Mouse (Mus musculus) limb, embryonic 12.5 days (tissue): Measurements from ENCODE around the gene Nnmt. TPM values are rescaled to one million over a fixed set of nuclear protein-coding genes. Genes with fewer than 3 reads are reported as not detected.

Source experiments
- ATAC-seq: fragments of 200-750 bp; cut with Nextera tagmentation; 2 replicates; pipeline ENCODE4 v1.8.0; 2017; ENCODE audit warnings: low read depth, moderate TSS enrichment; ENCODE audit not compliant: insufficient number of reproducible peaks, insufficient read depth, low FRiP score, low TSS enrichment
- H3K27ac ChIP-seq: fragments of 300-500 bp; sonication (generic); 2 replicates; pipeline ENCODE4 v1.5.1; 2016; ENCODE audit warnings: mild to moderate bottlenecking, moderate library complexity
- H3K27me3 ChIP-seq: fragments of 300-500 bp; sonication (generic); 2 replicates; pipeline ENCODE4 v1.6.1; 2016; ENCODE audit warnings: mild to moderate bottlenecking, moderate library complexity
- H3K36me3 ChIP-seq: fragments of 300-500 bp; sonication (generic); 2 replicates; pipeline ENCODE4 v1.6.1; 2016; ENCODE audit warnings: mild to moderate bottlenecking, moderate library complexity
- H3K4me1 ChIP-seq: fragments of 300-500 bp; sonication (generic); replicated peaks from 2 replicates; pipeline ENCODE4 v1.6.1; 2016
- H3K4me2 ChIP-seq: fragments of 300-500 bp; sonication (generic); 2 replicates; pipeline ENCODE4 v1.6.1; 2016; ENCODE audit warnings: mild to moderate bottlenecking, moderate library complexity
- H3K4me3 ChIP-seq: fragments of 300-500 bp; sonication (generic); replicated peaks from 2 replicates; pipeline ENCODE4 v1.5.1; 2016; ENCODE audit warnings: mild to moderate bottlenecking
- H3K9ac ChIP-seq: fragments of 300-500 bp; sonication (generic); replicated peaks from 2 replicates; pipeline ENCODE4 v1.6.1; 2016; ENCODE audit warnings: mild to moderate bottlenecking, moderate library complexity
- H3K9me3 ChIP-seq: fragments of 300-500 bp; sonication (generic); 2 replicates; pipeline ENCODE4 v1.6.1; 2016; ENCODE audit warnings: mild to moderate bottlenecking, moderate library complexity
- WGBS: fragments of 180-500 bp; shearing (Covaris S2); methylation state at CpG from one replicate; pipeline ENCODE4 v1.1.7; 2016; 5-methylcytosine and 5-hydroxymethylcytosine counted together
- polyA plus RNA-seq: library from polyadenylated mRNA; unstranded; fragments of >200 nt; fragmentation: Nextera tagmentation; extraction: Ambion mirVana; gene quantifications from 2 replicates; pipeline ENCODE4 v1.2.1, GENCODE M21; 2016

The Nnmt gene
- polyA plus RNA-seq, 1 experiment from 2014 or later, result 2.0 TPM

GRCm38 (mm10) chr9:48549056-48549455 lies 55.9 kb downstream of the Nnmt start:
- Histone ChIP-seq H3K4me1 (no peaks in the 10 kb centered on the region), H3K4me2 (no peak overlapping the region), H3K36me3 (no peaks in the 10 kb centered on the region), H3K27ac (no peak overlapping the region), H3K9me3 (no peaks in the 10 kb centered on the region), H3K4me3 (no peak overlapping the region), H3K27me3 (no peaks in the 10 kb centered on the region), H3K9ac (no peak overlapping the region)
- 79% methylated on average over 2 of the region's 2 CpGs for WGBS
- ATAC-seq, result no peak

GRCm38 (mm10) chr9:48547233-48547632 lies 57.7 kb downstream of the Nnmt start:
- H3K36me3 ChIP-seq, result no peaks in the 10 kb centered on the region
- no peak overlapping the region for H3K27ac ChIP-seq
- H3K4me3 ChIP-seq, result no peak overlapping the region
- H3K27me3 ChIP-seq, result no peaks in the 10 kb centered on the region
- ATAC-seq, result no peak
- H3K4me1 ChIP-seq, result no peaks in the 10 kb centered on the region
- no peak overlapping the region for H3K9ac ChIP-seq
- H3K4me2 ChIP-seq, result no peak overlapping the region
- peaks cover 4% of the 10 kb centered on the region for H3K9me3 ChIP-seq

Other genes starting within 250 kb of the Nnmt start
- 93.8 and 99.3 TPM in 2 replicates for gene Rexo2, start 124.5 kb downstream of the Nnmt start, polyA plus RNA-seq
- 119 and 128 TPM in 2 replicates for gene Rbm7, start 109.9 kb downstream of the Nnmt start, polyA plus RNA-seq
- 37.4 and 39.9 TPM in 2 replicates for gene Gm5617, start 109.7 kb downstream of the Nnmt start, polyA plus RNA-seq
- 2.5 and 2.9 TPM in 2 replicates for gene Zbtb16, start 231.1 kb upstream of the Nnmt start, polyA plus RNA-seq